Mouse (Mus musculus): ENCODE data around the gene Pdf.
"Not testable (repeated sequence)": the region's sequence is repeated elsewhere in the genome, so short reads cannot be mapped to it uniquely, and the experiment has no call there.

Gene Pdf

GRCm38 (mm10) chr8:107035641-107036040 lies 12.8 kb downstream of the Pdf start:
- no peak for DNase-seq

GRCm38 (mm10) chr8:107033609-107034008 lies 14.8 kb downstream of the Pdf start:
- not testable (repeated sequence) for DNase-seq

- DNase-seq = no peak
Observed at GRCm38 (mm10) chr8:107031577-107032090, 16.8 kb downstream of the Pdf start.

GRCm38 (mm10) chr8:107030650-107031576 lies 17.5 kb downstream of the Pdf start, which contains the start of gene Vps4a:
Vps4a (plus strand) TSS chr8:107031222.
- DNase-seq = peak; percentile 97 to 99

- DNase-seq = no peak
Observed at GRCm38 (mm10) chr8:107030058-107030457, 18.4 kb downstream of the Pdf start.

GRCm38 (mm10) chr8:107029310-107029709 lies 19.1 kb downstream of the Pdf start:
- DNase-seq = no peak

- DNase-seq = no peak
Observed at GRCm38 (mm10) chr8:107023479-107023878, 24.9 kb downstream of the Pdf start.

GRCm38 (mm10) chr8:107014915-107015314 lies 33.5 kb downstream of the Pdf start:
- DNase-seq = no peak

GRCm38 (mm10) chr8:107012666-107013065 lies 35.7 kb downstream of the Pdf start:
- no peak for DNase-seq

GRCm38 (mm10) chr8:107007795-107008194 lies 40.6 kb downstream of the Pdf start:
- DNase-seq = no peak

GRCm38 (mm10) chr8:107002532-107002931 lies 45.9 kb downstream of the Pdf start:
- peak; percentile 86 to 93 for DNase-seq

- peak; percentile 62 to 77 for DNase-seq
Observed at GRCm38 (mm10) chr8:106999068-106999467, 49.3 kb downstream of the Pdf start.

GRCm38 (mm10) chr8:106997416-106997815 lies 51.0 kb downstream of the Pdf start:
- DNase-seq = no peak

- DNase-seq = not testable (repeated sequence)
Observed at GRCm38 (mm10) chr8:106996339-106996738, 52.1 kb downstream of the Pdf start.

Data from lung, postnatal 4 days (tissue).